Mouse (Mus musculus): ENCODE data around the gene Slc16a6.

DNA sequence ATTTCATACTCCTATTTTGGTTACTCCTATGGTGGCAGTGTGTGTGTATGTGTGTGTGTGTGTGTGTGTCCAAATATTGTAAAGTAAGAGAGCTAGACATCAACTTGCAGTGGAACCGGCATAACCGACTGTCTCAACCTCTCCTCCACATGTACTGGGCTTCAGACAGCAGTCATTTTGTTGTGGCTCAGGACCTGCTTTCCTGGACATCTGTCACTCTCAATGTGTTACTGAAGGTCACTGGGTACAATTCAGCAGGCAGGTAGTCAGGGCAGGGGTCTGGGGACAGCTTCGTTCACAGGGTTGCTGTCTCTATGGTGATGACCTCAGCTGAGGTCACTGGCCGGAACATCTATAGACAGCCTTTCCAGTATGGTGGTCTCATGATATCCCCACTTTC is 32.4 kb upstream of the Slc16a6 start:
- TF ChIP-seq CTCF (IDR thresholded peaks at IDR 0.05): no peak
- no peak for TF ChIP-seq POLR2A (IDR thresholded peaks at IDR 0.05; ENCODE audit: insufficient read depth, low read depth, low read length)
